Mouse (Mus musculus): ENCODE results near the gene Ip6k3. TPM values are rescaled to one million over a fixed set of nuclear protein-coding genes. Genes with fewer than 3 reads are reported as not detected.
A peak's percentile ranks its signal among the peaks of the same experiment; 100 is the strongest.

Ip6k3 gene
- total RNA-seq, 2 experiments from 2014 or later, result 0.21 to 0.30 TPM

DNA sequence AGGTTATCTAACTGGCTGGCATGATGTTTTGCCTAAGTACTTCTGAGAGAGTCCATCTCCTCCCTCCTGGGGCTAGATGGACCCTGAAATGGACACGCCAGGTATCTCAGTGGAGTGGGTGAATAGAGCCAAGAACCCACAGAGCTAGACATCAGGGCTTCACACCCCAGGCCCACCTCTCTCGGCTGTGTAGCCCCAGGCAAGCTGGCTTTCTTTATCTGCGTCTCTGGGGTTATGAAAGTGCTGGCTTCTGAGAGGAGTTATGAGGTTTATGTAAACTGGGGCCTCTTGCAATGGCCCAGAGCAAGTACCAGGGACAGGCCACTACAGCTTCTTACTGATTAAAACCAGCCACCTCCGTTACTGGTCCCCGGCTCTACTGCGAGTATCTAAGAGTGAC, 12.7 kb downstream of the Ip6k3 start:
- DNase-seq (ENCODE audit: extremely low spot score in 1 of 2, low spot score in 1 of 2), result no peak

DNA sequence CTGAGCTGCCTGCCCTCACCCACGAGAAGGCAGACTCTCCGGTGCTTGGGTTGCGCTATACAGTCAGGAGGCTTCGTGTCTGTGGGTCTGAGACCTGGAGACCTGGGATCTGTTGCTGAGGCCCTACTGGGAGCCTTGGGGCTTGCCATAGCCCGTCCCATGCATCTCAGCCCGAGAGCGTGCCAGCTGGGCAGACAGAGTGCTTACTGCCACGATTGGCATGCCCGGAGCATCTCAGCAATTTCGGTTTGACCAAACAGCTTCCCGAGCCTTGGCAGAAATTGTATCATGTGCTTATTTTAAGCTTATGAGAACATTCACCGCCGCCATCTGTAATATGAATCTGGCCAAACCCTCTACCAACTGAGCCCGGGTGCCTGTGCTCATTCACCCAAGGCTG, 13.3 kb downstream of the Ip6k3 start:
- DNase-seq (ENCODE audit: extremely low spot score in 1 of 2, low spot score in 1 of 2), result no peak

DNA sequence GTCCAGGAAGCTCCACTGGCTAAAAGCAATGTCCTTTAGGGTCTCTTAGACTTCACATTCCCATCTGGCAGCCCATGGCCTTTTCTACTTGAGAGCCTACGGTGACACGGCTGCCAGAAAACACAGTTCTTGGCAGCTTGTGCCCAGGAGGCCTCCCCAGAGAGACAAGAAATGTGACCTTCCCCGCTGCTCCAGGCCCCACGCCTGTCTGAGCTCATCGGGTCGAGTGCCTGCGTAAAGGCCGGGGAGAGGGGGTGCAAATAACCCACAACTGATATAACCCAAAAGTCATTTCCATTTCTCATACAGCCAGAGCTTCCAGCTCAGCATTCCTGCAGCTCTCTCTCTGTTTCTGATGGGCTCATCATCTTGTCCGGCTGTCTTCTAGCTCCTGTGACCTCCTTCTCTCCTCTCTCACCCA, 13.8 kb downstream of the Ip6k3 start:
- DNase-seq (ENCODE audit: extremely low spot score in 1 of 2, low spot score in 1 of 2), result no peak

DNA sequence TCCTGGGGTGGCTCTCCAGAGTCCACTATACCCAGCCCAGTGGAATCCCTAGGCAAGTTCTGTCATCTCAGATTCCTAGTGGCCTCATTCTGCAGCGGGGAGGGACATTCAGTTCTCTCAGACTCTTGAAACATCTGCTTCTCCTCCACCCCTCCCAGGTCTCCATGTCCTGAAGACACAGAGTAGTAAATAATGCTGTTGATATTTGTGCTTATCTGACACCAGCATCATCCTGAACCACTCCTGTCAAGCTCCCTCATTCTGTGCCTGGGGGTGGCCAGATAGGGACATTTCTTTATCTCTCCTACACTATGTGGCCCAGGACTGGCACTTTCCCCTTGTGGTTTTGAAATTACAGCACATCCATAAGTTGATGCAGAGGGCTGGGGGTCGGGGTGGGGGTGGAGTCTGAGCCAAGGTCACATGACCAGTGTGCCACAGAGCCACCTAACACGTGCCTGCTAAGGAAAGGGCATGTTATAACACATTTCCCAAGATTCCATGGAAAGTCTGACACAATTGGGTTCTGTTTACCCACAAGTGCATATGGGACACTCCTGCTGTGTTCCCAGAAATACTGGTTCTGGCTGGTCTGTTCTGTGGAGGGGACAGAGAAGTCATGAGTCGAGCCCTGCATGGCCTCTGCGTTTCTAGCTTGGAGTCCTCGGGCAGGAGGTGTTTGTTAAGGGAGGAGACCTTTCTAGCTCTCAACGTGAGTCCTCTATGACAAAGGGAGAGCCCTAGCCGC, 14.4 kb downstream of the Ip6k3 start:
- DNase-seq (ENCODE audit: extremely low spot score in 1 of 2, low spot score in 1 of 2), result no peak

DNA sequence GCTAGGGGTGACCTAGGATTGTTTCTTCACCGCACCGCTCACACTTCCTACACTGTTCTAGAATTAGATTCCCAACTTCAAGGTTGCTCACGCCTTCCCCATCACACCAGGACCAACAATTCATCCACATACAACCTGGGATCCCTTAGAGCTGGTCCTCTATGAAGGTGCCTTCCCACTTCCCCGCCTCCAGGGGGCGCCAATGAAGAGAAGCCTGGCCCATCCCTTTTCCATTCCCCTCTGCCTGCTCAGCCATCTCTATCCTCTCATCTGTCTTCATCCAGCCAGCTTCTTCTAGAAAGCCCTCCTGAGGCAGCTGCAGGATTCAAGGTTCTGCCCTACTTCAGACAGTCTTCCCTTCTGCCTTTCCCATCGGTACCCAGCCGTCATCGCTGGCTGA, 16.2 kb downstream of the Ip6k3 start:
- no peak for DNase-seq (ENCODE audit: extremely low spot score in 1 of 2, low spot score in 1 of 2)

DNA sequence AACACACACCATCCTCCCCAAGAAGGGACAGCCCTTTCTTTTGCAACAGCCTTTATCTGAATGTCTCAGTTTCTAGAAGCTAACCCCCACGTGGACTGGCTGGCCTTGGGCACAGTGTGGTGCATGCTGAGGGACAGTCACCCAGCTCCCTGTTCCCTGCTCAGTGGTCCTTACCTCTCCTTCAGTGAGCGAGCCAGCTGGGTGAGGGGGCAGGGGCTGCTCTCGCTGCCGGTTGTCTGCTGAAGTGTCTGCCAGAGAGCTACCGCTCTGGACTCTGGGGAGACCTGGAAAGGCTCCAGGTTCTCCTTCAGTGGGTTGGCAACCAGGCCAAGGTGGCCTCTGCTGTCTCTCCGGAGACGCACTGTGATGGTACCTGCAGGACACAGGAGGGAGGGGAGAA, 16.7 kb downstream of the Ip6k3 start:
- DNase-seq (ENCODE audit: extremely low spot score in 1 of 2, low spot score in 1 of 2), result no peak

DNA sequence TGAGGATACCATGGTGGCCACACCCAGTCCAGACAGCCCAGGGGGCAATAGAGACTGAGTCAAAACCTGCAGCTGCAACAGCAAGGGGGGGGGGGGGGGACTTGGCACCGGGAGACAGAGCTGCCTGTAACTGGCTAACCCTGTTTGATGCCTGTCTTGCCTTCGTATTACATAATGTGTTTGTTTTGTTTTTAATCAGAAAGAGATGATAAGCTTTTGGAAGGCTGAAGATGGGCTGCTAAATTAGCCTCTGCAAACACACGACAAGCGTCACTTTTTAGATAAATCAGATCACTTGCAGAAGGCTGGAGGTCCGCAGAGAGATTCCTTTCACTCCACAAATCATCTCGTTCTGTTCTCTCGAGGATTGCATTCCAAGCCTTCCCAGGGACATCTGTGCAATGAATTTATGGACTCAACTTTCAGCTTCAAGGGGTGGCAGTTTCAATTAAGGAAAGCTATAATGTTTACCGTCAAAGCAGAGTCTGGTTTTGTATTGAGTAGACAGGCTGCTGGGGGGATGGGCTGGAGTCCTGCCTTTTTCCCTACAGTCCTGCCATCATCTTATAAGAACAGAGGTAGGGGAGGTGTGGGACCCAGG, 21.2 kb downstream of the Ip6k3 start:
- DNase-seq (ENCODE audit: extremely low spot score in 1 of 2, low spot score in 1 of 2), result no peak

DNA sequence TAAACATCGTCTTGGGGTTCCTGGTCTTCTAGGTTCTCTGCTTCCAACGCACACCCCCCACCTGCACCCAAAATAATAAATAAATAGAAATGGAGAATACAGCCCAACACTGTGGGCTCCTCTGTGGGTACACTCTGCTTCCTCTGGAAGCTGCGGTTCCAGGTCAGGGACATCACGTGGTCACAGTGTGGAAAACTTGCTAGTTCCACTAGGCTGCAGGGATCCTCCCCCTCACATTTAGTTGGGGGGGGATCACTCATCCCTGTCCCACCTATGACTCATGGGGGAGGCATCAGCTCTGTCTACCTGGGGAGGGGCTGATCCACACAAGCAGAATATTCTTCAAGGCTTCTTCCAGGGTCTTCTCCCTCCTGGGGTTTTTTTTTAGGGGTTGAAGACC, 23.4 kb downstream of the Ip6k3 start:
- no peak for DNase-seq (ENCODE audit: extremely low spot score in 1 of 2, low spot score in 1 of 2)

DNA sequence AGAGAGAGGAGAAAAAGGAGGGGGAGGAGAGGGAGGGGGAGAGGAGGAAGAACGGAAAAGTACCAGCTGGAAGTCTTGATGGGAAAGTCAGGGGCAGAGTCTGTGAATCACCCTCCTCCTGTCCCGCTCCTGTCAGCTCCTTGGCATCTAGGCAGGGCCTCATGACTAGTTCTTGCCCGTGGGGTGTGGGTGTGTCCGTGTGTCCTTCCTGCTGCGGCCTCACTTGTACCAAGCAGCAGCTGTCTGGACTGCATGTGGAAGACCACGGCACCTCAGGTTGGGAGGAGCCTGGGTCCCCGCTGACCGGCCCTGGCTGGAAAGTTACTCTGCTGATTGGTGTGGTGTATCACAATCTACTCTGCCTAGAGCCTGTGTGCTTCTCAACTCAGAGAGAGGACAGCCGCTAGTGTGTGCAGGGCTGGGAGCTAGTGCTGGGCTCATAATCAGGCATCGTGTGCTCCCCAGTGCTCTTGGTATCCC, 25.6 kb downstream of the Ip6k3 start:
- no peak for DNase-seq (ENCODE audit: extremely low spot score in 1 of 2, low spot score in 1 of 2)

DNA sequence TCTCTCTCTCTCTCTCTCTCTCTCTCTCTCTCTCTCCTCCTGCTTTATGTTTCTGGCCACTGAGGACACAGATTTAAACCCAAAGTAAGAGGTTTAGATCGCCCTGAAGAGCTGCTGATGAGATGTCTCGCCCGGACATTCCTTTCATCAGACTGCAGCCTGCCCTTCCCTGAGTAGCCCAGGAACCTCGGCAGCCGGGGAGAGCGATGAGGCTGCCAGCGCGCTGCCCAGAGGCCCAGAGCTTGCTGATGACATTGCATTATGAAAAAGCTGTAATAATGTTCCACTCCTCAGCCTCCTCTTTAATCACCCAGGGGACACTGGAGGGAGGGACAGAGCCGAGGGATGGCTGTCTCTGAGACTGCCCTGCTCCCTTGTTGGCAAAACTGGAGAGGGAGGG, 27.3 kb downstream of the Ip6k3 start:
- DNase-seq (ENCODE audit: extremely low spot score in 1 of 2, low spot score in 1 of 2), result no peak

DNA sequence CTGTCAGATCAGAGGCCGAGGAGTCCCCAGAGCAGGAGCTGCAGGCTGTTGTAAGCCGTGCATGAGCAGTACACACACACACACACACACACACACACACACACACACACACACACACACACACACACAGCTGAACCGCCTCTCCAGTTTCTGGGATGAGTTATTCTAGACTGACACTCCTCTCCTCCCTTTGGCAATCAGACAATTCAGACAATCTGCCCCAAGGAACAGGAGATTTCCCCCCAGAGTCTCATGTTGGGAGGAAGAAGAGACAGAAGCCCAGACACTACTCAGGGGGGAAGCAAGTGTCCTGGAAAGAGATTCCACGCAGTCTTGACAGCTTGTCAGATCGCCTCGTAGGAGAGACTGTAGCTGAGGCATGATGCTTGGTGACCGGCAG, 28.3 kb downstream of the Ip6k3 start:
- DNase-seq (ENCODE audit: extremely low spot score in 1 of 2, low spot score in 1 of 2), result no peak

DNA sequence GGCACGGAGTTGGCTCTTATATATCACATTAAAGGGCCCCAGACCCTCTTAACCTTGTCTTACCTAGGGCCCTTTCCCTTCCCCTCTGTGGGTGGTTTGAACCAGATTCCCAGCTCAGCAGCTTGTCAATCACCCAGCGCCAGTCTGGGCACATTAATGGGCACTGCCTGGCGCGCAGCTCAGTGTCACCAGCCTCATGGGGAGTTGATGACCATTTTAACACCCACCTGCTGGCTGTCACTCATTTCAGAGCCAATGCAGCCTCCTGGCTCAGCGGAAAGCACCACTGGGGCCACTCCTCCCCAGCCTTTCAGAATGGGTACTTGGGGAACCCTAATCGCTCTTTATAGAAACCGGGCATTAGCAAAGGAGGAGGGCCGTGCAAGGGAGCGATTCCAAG, 29.2 kb downstream of the Ip6k3 start:
- DNase-seq (ENCODE audit: extremely low spot score in 1 of 2, low spot score in 1 of 2), result no peak

DNA sequence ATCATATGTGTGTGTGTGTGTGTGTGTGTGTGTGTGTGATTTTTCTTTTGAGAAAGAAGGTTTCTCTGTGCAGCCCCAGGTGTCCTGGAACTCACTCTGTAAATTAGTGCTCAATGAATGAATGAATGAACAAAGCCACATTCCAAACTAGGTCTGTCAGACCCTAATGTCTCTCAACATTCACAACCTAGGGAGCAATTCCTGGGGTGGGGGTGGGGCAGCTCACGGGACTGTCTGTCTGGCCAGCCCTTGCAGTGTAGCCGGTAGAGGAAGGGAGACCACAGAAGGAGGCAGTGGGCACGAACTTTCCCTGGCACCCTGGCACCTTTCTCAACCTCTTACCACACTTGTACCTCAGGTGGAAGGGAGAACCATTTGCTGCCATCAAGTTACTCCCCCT, 32.9 kb downstream of the Ip6k3 start:
- DNase-seq (ENCODE audit: extremely low spot score in 1 of 2, low spot score in 1 of 2), result no peak

DNA sequence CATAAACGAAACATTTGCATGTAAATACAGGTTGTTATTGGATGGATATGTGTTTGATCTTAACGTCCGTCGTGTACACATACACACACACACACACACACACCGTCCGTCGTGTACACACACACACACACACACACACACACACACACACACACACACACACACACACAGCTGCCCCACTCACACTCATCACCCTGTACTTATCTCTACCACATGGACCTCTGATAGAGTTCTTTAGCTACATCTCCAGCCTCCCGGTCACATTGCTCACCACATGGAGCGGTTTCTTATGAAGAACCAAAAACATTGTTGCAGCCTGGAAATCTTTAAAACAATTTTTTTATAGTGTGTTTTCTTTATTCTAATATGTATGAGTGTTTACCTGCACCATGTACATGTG, 33.4 kb downstream of the Ip6k3 start:
- no peak for DNase-seq (ENCODE audit: extremely low spot score in 1 of 2, low spot score in 1 of 2)

DNA sequence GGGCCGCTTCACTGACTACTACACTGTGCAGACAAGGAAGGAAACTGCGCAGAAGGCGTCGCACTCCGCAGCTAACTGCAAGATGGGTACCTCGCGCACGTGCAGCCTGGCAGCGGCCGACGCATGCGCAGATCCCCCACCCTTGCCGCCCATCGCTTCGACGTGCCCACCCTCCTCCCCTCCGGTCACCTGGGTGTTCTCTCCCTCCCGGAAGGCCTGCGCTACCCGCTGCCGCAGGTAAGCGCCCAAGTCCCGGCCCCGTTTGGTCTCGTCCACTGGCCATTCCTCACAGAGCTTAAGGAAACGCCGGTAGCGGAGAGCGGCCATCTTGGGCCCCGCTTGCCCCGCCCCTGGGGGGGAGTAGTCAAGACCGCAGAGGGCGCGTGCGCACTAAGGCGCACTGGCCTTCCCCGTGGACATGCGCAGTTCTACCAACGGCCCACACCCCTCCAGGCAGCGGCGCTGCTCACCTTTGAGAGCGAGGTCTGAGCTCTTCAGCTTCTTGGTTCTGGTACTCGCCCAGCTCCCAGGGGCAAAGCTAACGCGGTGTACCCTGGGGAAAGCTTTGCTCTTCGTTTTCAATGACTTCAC, 33.9 kb downstream of the Ip6k3 start, which contains the start of gene Uqcc2:
Gene Uqcc2 (minus strand): TSS at position 366 of the 591 bp plus-strand sequence.
- DNase-seq (ENCODE audit: extremely low spot score in 1 of 2, low spot score in 1 of 2), result peak; percentile 93 to 96

DNA sequence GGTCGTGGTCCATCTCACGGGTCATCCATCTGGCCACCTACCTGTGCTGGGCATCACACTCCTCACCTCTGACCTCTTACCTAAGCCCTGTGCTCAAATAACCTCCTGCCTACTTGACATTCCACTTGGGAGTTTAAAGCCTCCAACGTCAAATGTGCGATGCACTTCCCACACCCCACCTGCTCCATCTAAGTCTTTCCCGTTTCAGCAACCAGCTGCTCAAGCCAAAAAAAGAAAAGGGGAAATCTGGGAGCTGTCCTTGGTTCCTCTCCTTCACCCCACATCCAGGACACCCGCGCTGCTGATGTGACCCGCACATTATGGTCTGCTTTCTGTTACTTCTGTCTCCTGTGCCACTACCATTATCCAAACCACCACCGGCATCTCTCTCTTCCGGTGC, 35.4 kb downstream of the Ip6k3 start:
- no peak for DNase-seq (ENCODE audit: extremely low spot score in 1 of 2, low spot score in 1 of 2)

DNA sequence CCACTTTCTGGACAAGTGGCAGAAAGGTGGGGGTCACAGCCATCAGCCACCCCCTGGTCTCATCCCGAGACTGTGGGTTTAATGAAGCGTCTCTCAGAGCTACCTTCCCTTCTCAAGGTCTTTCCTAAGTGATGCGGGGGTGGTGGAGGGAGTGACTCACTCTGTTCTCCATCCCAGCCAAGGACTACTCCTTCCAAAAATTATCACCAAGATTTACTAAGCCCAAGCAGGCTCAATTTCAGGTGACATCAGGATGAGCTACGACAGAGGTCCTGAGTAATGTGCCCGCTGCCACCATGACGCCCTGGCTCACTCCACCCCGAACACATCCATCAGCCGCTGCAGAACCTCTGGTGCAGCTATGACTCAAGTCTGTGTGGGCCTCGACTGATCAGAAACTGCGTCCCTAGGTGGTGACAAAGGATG, 36.3 kb downstream of the Ip6k3 start:
- no peak for DNase-seq (ENCODE audit: extremely low spot score in 1 of 2, low spot score in 1 of 2)

DNA sequence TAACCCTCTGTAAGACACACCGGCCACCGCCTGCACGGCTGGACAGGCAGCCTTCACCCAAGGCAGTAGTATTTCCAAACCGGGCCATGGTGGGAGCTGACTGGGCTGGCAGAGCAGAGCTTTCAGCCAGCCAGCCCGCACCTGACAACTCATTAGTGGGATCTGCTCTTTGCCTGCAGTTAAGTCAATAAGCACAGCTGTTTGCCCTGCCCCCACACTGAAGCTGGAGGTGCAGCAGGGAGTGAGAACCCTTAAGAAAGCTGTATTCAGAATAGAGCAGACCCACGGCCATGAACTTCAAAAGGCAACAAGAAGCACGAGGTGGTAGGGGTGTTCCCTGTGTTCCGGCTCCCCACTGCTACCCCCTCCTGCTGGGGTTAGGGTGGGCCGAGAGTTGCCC, 37.3 kb downstream of the Ip6k3 start:
- no peak for DNase-seq (ENCODE audit: extremely low spot score in 1 of 2, low spot score in 1 of 2)

DNA sequence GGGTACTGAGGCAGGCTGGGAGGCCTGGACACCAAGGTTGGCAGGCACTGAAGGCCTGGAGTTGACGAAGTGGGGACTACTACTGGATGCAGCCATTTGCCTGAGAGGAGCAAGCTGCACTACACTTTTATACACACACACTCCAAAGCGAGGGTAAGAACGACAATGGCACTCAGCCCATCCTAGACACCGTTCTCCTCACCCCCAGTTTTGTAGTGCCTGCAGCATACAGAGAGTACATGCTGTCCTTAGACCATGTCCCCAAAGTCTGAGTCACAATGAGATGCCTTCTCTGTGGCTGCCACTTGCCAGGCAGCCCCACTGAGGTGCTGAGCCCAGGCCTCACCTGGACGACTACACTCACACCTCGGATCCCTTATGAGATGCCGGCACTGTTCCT, 37.8 kb downstream of the Ip6k3 start:
- DNase-seq (ENCODE audit: extremely low spot score in 1 of 2, low spot score in 1 of 2), result no peak

DNA sequence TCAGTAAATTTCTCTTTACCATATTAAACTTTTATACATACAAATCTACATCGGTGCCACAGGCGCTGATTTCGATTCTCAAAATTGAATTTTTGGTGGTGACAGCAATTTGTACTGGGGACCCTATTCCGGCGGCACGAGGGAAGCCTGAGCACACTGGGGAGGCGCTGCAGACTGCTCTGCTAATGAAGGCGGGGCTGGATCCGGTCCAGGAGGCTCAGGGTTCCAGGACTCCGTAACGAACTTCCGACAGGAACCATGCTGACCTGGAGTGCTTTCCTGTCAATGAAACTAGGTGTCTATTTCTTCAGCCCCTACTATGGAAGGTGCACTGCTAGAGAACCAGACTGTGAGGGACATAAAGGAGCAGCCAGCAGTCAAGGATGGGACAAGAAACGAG, 38.3 kb downstream of the Ip6k3 start:
- DNase-seq (ENCODE audit: extremely low spot score in 1 of 2, low spot score in 1 of 2), result peak in 1 of 2 experiments; percentile 50

DNA sequence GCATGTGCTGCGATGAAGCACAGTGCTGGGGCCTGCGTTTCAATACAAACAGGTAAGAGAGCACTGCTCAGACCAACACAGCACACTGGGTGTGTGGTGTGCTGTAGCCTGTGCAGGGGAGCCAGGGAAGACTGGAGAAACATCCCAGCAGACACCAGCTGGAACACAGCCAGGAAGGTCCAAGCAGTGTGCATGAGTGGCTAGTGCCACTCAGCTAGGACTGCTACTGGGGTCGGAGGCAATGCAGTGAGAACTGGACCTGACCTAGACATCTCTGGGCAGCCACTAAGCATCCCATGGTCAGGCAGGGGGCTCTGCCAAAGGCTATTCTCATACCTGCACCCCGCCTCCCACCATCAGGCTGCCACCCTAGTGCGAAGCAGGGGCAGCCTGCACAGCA, 39.4 kb downstream of the Ip6k3 start:
- no peak for DNase-seq (ENCODE audit: extremely low spot score in 1 of 2, low spot score in 1 of 2)

DNA sequence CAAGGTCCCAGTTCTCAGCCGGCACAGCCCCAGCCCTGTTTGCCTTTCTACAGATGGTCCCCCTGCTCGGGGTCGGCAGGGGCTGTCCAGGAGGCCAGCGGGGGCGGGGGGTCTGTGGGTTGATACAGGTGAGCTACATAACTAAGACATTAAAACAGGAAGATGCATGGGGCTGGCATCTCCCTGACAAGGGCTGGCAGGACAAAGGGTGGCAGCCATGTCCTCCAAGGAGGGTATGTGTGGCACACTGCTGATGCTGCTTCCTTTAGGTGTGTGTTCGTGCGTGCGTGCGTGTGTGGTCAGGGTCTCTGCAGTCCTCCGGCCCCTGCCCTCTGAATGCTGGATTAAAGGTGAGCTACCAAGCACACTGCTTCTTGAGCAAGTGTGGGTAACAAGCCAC, 40.6 kb downstream of the Ip6k3 start:
- no peak for DNase-seq (ENCODE audit: extremely low spot score in 1 of 2, low spot score in 1 of 2)
